Mouse (Mus musculus): Measurements from ENCODE around the gene Ap1ar. TPM values are rescaled to one million over a fixed set of nuclear protein-coding genes. Genes with fewer than 3 reads are reported as not detected.

The Ap1ar gene
- polyA plus RNA-seq, 1 experiment = 25.2 TPM

DNA sequence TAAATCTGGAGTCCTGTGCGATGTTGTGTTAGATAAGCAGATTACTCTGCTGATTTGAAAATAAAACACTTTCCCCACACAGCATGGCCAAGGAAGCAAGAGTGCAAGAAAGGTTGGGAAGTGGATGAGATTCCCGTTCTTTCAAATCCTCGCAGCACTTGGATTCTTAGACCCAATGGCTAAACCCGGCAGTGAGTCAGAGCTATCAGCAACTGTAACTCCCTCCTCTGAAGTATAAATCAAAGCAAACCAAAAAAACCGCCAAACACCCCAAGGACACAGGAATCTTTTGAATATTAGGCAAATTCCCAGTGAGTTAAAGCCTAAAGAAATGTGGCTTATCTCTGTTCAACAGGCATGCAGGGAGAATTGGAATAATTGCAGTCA is 6.6 kb upstream of the Ap1ar start:
- peaks cover 14% of the 10 kb centered on the region for H3K4me1 ChIP-seq (replicated peaks; ENCODE audit: control insufficient read depth, insufficient read depth, low read length)
- WGBS = 93% methylated on average over 5 of the region's 5 CpGs

DNA sequence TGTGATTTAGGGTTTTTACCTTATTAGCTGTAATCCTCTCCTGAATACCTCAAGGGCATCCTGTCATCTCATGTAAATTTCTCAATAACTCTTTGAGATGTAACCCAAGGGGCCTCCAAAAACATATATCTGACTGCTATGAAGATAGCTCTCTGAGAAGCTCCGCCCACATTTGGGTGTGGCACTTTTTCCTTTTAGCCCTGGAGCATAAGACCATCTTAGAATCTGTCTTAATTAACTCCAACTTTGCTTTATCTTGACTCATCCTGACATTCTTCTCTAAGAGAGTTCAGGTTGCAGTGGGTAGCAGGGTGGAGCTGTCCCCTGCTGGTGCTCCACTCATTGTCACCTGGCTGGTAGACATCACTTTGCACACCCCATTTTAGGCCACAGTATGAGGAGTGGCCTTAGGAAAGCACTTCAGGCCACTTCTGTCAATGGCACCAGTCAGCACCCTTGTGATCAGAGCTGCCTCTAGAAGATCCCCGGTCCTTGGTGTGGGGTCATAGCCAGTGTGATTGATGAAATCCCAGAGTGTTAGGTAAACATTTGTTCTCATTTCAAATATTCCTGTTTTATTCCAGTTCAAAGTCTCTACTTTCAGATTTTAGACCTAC is 6.1 kb upstream of the Ap1ar start:
- H3K4me3 ChIP-seq (ENCODE audit: control insufficient read depth, insufficient read depth, low read length) = no peak overlapping the region
- no peak for DNase-seq
- no peaks in the 10 kb centered on the region for H3K36me3 ChIP-seq (ENCODE audit: control insufficient read depth, insufficient read depth, low read length)
- no peak for TF ChIP-seq CTCF (IDR thresholded peaks at IDR 0.05; ENCODE audit: borderline replicate concordance, control insufficient read depth, extremely low read depth, insufficient read depth, low read length, poor library complexity)
- TF ChIP-seq POLR2A (IDR thresholded peaks at IDR 0.05; ENCODE audit: control insufficient read depth, extremely low read depth, insufficient read depth, low read length, poor library complexity) = no peak
- H3K4me1 ChIP-seq (replicated peaks; ENCODE audit: control insufficient read depth, insufficient read depth, low read length) = peaks cover 14% of the 10 kb centered on the region
- H3K27me3 ChIP-seq (ENCODE audit: control insufficient read depth, insufficient read depth, low read length) = no peaks in the 10 kb centered on the region
- WGBS = 86% methylated on average over 2 of the region's 2 CpGs
- no peak overlapping the region for H3K27ac ChIP-seq (ENCODE audit: control insufficient read depth, insufficient read depth, low read length)

More for the DNA sequence above, 6.6 kb upstream of the Ap1ar start:
- Histone ChIP-seq H3K27ac (ENCODE audit: control insufficient read depth, insufficient read depth, low read length) (no peak overlapping the region), H3K4me3 (ENCODE audit: control insufficient read depth, insufficient read depth, low read length) (no peak overlapping the region), H3K36me3 (ENCODE audit: control insufficient read depth, insufficient read depth, low read length) (no peaks in the 10 kb centered on the region), H3K27me3 (ENCODE audit: control insufficient read depth, insufficient read depth, low read length) (no peaks in the 10 kb centered on the region)
- TF ChIP-seq POLR2A (IDR thresholded peaks at IDR 0.05; ENCODE audit: control insufficient read depth, extremely low read depth, insufficient read depth, low read length, poor library complexity) = no peak
- no peak for TF ChIP-seq CTCF (IDR thresholded peaks at IDR 0.05; ENCODE audit: borderline replicate concordance, control insufficient read depth, extremely low read depth, insufficient read depth, low read length, poor library complexity)
- no peak for DNase-seq

DNA sequence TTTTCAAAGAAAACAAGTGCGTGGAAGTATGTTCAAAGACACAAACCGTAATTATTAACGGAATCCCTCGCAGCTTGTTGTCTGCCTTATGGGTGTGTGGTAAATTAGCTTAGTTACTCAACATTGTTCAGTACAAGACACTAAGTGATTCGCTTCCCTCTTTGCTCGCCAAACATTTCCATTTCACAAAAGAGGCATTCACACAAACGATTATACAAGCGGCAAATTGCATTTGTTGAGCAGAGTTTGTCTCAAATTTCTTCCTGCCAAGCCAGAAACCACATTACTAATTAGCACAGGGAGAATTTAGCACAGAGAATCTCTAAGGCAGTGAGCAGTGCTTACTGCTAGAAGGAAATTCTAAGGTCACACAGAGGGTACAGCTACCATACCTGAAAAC is 4.6 kb upstream of the Ap1ar start:
- TF ChIP-seq POLR2A (IDR thresholded peaks at IDR 0.05; ENCODE audit: control insufficient read depth, extremely low read depth, insufficient read depth, low read length, poor library complexity) = no peak
- Histone ChIP-seq H3K27me3 (ENCODE audit: control insufficient read depth, insufficient read depth, low read length) (no peaks in the 10 kb centered on the region), H3K4me1 (replicated peaks; ENCODE audit: control insufficient read depth, insufficient read depth, low read length) (peaks cover 16% of the 10 kb centered on the region), H3K4me3 (ENCODE audit: control insufficient read depth, insufficient read depth, low read length) (no peak overlapping the region), H3K36me3 (ENCODE audit: control insufficient read depth, insufficient read depth, low read length) (no peaks in the 10 kb centered on the region), H3K27ac (ENCODE audit: control insufficient read depth, insufficient read depth, low read length) (no peak overlapping the region)
- 95% methylated on average over 8 of the region's 8 CpGs for WGBS
- no peak for DNase-seq

DNA sequence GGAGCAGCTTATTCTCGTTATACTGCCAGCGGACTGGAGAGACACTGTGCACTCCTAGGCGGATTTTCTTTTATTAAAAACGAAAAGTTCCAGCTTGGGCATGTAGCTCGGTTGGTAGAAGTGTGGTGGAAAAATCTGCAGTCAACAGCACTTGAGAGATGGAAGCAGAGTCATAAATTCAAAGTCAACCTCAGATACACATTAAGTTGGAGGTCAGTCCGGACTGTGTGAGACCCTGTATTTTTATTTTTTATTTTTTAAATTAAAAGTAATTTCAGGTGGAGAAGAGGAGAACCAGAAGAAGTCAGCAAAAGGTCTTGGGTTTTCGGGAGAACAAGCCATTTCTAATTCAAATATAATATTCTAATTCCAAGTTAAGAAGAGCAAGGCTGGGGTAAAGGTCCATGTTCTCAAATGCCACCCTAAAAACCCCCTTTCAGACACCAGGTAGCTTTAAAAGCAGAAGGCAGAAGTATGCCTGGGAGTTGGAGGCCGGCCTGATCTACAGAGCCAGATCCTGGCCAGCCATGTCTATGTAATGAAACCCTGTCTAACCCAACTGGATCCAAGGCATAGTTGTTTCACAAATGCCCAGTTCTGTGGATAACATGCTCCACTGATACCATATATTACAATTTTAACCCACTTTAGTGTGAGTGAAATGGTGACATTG is 785 bp upstream of the Ap1ar start:
- 29% methylated on average over 8 of the region's 8 CpGs for WGBS
- H3K27me3 ChIP-seq (ENCODE audit: control insufficient read depth, insufficient read depth, low read length) = no peaks in the 10 kb centered on the region
- no peak for DNase-seq

DNA sequence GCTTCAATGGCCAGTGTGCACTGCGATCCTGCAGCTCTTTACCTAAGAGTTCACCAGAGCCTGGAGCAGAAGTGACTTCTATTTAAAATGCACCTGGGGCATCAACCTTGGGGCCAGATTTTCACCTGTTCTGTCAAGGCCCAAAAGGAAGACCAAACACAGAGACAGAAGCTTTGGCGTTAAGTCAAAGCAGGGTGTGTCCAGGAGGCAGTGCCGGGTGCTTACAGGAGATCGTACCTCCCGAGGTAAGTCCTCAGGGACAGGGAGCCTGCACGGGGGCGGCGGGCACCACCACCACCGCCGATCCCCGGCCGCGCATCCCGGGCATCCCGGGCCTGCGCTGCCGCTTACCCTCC is 547 bp downstream of the Ap1ar start:
- Histone ChIP-seq H3K4me1 (replicated peaks; ENCODE audit: control insufficient read depth, insufficient read depth, low read length) (peaks cover 6% of the 10 kb centered on the region), H3K4me3 (ENCODE audit: control insufficient read depth, insufficient read depth, low read length) (peak overlapping the region; percentile 92), H3K27ac (ENCODE audit: control insufficient read depth, insufficient read depth, low read length) (no peak overlapping the region), H3K36me3 (ENCODE audit: control insufficient read depth, insufficient read depth, low read length) (no peaks in the 10 kb centered on the region), H3K27me3 (ENCODE audit: control insufficient read depth, insufficient read depth, low read length) (no peaks in the 10 kb centered on the region)
- TF ChIP-seq POLR2A (IDR thresholded peaks at IDR 0.05; ENCODE audit: control insufficient read depth, extremely low read depth, insufficient read depth, low read length, poor library complexity) = no peak
- 2% methylated on average over 17 of the region's 17 CpGs for WGBS
- no peak for DNase-seq

More for the DNA sequence above, 785 bp upstream of the Ap1ar start:
- peak overlapping the region; percentile 31; the same call in 1 of the 2 replicates for H3K4me3 ChIP-seq (ENCODE audit: control insufficient read depth, insufficient read depth, low read length)
- H3K36me3 ChIP-seq (ENCODE audit: control insufficient read depth, insufficient read depth, low read length) = no peaks in the 10 kb centered on the region
- H3K27ac ChIP-seq (ENCODE audit: control insufficient read depth, insufficient read depth, low read length) = peak overlapping the region; percentile 70
- TF ChIP-seq CTCF (IDR thresholded peaks at IDR 0.05; ENCODE audit: borderline replicate concordance, control insufficient read depth, extremely low read depth, insufficient read depth, low read length, poor library complexity) (no peak), POLR2A (IDR thresholded peaks at IDR 0.05; ENCODE audit: control insufficient read depth, extremely low read depth, insufficient read depth, low read length, poor library complexity) (no peak)
- H3K4me1 ChIP-seq (replicated peaks; ENCODE audit: control insufficient read depth, insufficient read depth, low read length) = peaks cover 6% of the 10 kb centered on the region

DNA sequence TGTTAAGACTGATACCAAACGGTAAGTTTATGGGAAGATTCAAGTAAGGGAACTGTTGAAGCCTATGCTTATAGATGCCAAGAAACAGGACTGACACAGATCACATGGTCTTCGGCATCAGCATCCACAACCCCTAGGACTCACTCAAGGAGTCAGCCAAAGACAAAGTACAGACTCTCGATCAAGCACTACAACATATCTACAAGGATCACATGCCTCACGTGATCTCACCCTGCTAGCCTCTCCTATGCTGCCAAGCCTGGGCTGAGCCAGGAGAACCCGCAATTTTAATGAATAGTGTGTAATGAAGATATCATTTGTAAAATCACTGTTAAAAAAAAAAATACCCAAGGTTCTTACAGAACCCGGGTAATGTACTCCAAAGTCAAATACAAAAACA is 1.7 kb downstream of the Ap1ar start:
- Histone ChIP-seq H3K36me3 (ENCODE audit: control insufficient read depth, insufficient read depth, low read length) (no peaks in the 10 kb centered on the region), H3K4me1 (replicated peaks; ENCODE audit: control insufficient read depth, insufficient read depth, low read length) (peaks cover 6% of the 10 kb centered on the region), H3K27me3 (ENCODE audit: control insufficient read depth, insufficient read depth, low read length) (no peaks in the 10 kb centered on the region), H3K4me3 (ENCODE audit: control insufficient read depth, insufficient read depth, low read length) (no peak overlapping the region), H3K27ac (ENCODE audit: control insufficient read depth, insufficient read depth, low read length) (no peak overlapping the region)
- WGBS = 86% methylated on average over 6 of the region's 6 CpGs
- TF ChIP-seq CTCF (IDR thresholded peaks at IDR 0.05; ENCODE audit: borderline replicate concordance, control insufficient read depth, extremely low read depth, insufficient read depth, low read length, poor library complexity) (no peak), POLR2A (IDR thresholded peaks at IDR 0.05; ENCODE audit: control insufficient read depth, extremely low read depth, insufficient read depth, low read length, poor library complexity) (no peak)
- no peak for DNase-seq

DNA sequence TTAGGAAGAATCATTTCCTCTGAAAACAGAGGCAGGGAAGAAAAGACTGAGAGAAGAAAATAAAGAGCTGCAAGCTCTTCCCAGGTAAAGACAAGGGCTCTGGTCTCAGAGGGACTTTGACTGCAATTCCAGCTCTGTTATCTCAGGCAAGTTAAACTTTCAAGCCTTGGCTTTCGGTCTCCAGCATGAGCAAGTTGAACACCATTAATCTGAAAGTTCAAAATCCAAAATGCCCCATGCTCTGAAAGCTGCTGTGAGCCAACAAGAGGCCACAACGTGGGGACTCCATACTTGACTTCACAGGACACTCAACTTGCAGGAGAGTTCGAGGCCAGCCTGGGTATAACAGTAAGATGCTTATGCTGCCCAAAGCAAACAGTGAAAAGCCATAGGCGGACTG is 3.3 kb downstream of the Ap1ar start:
- H3K27me3 ChIP-seq (ENCODE audit: control insufficient read depth, insufficient read depth, low read length) = no peaks in the 10 kb centered on the region
- H3K27ac ChIP-seq (ENCODE audit: control insufficient read depth, insufficient read depth, low read length) = no peak overlapping the region
- TF ChIP-seq POLR2A (IDR thresholded peaks at IDR 0.05; ENCODE audit: control insufficient read depth, extremely low read depth, insufficient read depth, low read length, poor library complexity) = no peak
- no peak for TF ChIP-seq CTCF (IDR thresholded peaks at IDR 0.05; ENCODE audit: borderline replicate concordance, control insufficient read depth, extremely low read depth, insufficient read depth, low read length, poor library complexity)
- H3K4me1 ChIP-seq (replicated peaks; ENCODE audit: control insufficient read depth, insufficient read depth, low read length) = peaks cover 6% of the 10 kb centered on the region
- no peak for DNase-seq
- H3K4me3 ChIP-seq (ENCODE audit: control insufficient read depth, insufficient read depth, low read length) = no peak overlapping the region
- 93% methylated on average over 4 of the region's 4 CpGs for WGBS
- no peaks in the 10 kb centered on the region for H3K36me3 ChIP-seq (ENCODE audit: control insufficient read depth, insufficient read depth, low read length)

Data from thymus, adult 2 months (tissue).